ENCODE assay signal across 8 mouse cellular contexts in genomic region chr2:71629301-71630142, GRCm38 (mm10).
A peak's percentile ranks its signal among the peaks of the same experiment; 100 is the strongest.
DNase-seq lines count a peak whose midpoint lies in the region; ATAC-seq and TF ChIP-seq lines count a peak whose summit lies in the region.

No protein-coding gene starts in this region.

- peak; percentile 13 for ATAC-seq in hindbrain, embryonic 16.5 days
- no peak for ATAC-seq in liver, embryonic 13.5 days (ENCODE audit: low read depth)

- peak; percentile 6 to 15 for DNase-seq in cerebellum, adult 2 months
- DNase-seq in cerebellum, adult 11 months = no peak
- DNase-seq in forebrain, embryonic 10.5 days (ENCODE audit: extremely low spot score, low spot score) = peak; percentile 61
- no peak for DNase-seq in liver, embryonic 13.5 days
- peak; percentile 69 for DNase-seq in retina, embryonic 14.5 days (ENCODE audit: low spot score)
- no peak for DNase-seq in urinary bladder, postnatal 10 days (ENCODE audit: low spot score)

- no peak for TF ChIP-seq POLR2A in cerebellum, adult 2 months (IDR thresholded peaks at IDR 0.05; ENCODE audit: borderline replicate concordance, insufficient read depth, low read length)

- no peak overlapping the region for H3ac ChIP-seq in C2C12 (ENCODE audit: control insufficient read depth, insufficient read length, low read depth)

- H3K4me1 ChIP-seq in cerebellum, adult 2 months (ENCODE audit: control insufficient read depth, insufficient read depth, low read length) = 0 out of 2 replicates have a peak, but pooled peaks cover 4% of the 10 kb centered on the region
- H3K4me1 ChIP-seq in forebrain, embryonic 10.5 days = peaks cover 55% of the 10 kb centered on the region
- peaks cover 40% of the 10 kb centered on the region for H3K4me1 ChIP-seq in hindbrain, embryonic 16.5 days (ENCODE audit: control insufficient read depth, insufficient read depth, low read depth, low read length)
- H3K4me1 ChIP-seq in liver, embryonic 13.5 days (replicated peaks) = peaks cover 20% of the 10 kb centered on the region

- H3K79me3 ChIP-seq in C2C12 (ENCODE audit: low read depth) = no peaks in the 10 kb centered on the region

- H3K36me3 ChIP-seq in C2C12 (ENCODE audit: control insufficient read depth, insufficient read depth) = no peaks in the 10 kb centered on the region
- H3K36me3 ChIP-seq in forebrain, embryonic 10.5 days (replicated peaks) = no peaks in the 10 kb centered on the region
- no peaks in the 10 kb centered on the region for H3K36me3 ChIP-seq in hindbrain, embryonic 16.5 days (ENCODE audit: control insufficient read depth, insufficient read depth, low read length)
- no peaks in the 10 kb centered on the region for H3K36me3 ChIP-seq in liver, embryonic 13.5 days

- no peaks in the 10 kb centered on the region for H3K79me2 ChIP-seq in C2C12 (ENCODE audit: control insufficient read depth, insufficient read depth)

- H3K9me3 ChIP-seq in forebrain, embryonic 10.5 days = no peaks in the 10 kb centered on the region
- H3K9me3 ChIP-seq in hindbrain, embryonic 16.5 days (ENCODE audit: control insufficient read depth, low read length) = no peaks in the 10 kb centered on the region
- H3K9me3 ChIP-seq in liver, embryonic 13.5 days (replicated peaks) = no peaks in the 10 kb centered on the region

- WGBS in cerebellum, adult 2 months = 2% methylated on average over 43 of the region's 43 CpGs
- under 1% methylated on average over 43 of the region's 43 CpGs for WGBS in forebrain, embryonic 10.5 days
- under 1% methylated on average over 43 of the region's 43 CpGs for WGBS in hindbrain, embryonic 16.5 days
- WGBS in liver, embryonic 13.5 days (ENCODE audit: insufficient replicate concordance) = 4% methylated on average over 43 of the region's 43 CpGs

- peak overlapping the region; percentile 67 for H3K9ac ChIP-seq in hindbrain, embryonic 16.5 days (ENCODE audit: low read depth, low read length)
- H3K9ac ChIP-seq in liver, embryonic 13.5 days = no peak overlapping the region

- no peaks in the 10 kb centered on the region; the same call in 1 of the 2 replicates for H3K27me3 ChIP-seq in cerebellum, adult 2 months (ENCODE audit: control insufficient read depth, insufficient read depth, low read length)
- H3K27me3 ChIP-seq in C2C12 (ENCODE audit: control insufficient read depth, insufficient read depth, insufficient read length) = no peaks in the 10 kb centered on the region
- peaks cover 66% of the 10 kb centered on the region for H3K27me3 ChIP-seq in forebrain, embryonic 10.5 days (ENCODE audit: poor library complexity, severe bottlenecking)
- H3K27me3 ChIP-seq in hindbrain, embryonic 16.5 days (replicated peaks; ENCODE audit: control insufficient read depth, insufficient read depth, low read length) = no peaks in the 10 kb centered on the region
- peaks cover 49% of the 10 kb centered on the region for H3K27me3 ChIP-seq in liver, embryonic 13.5 days

- peak overlapping the region; percentile 17 for H3K4me3 ChIP-seq in cerebellum, adult 2 months (replicated peaks; ENCODE audit: insufficient read depth, low read depth, low read length)
- H3K4me3 ChIP-seq in C2C12 (ENCODE audit: insufficient read depth, poor library complexity, severe bottlenecking) = no peak overlapping the region
- peak overlapping the region; percentile 53 for H3K4me3 ChIP-seq in forebrain, embryonic 10.5 days
- peak overlapping the region; percentile 43 for H3K4me3 ChIP-seq in hindbrain, embryonic 16.5 days (ENCODE audit: low read length)
- H3K4me3 ChIP-seq in liver, embryonic 13.5 days (replicated peaks) = peak overlapping the region; percentile 30

- TF ChIP-seq CTCF in cerebellum, adult 2 months (IDR thresholded peaks at IDR 0.05; ENCODE audit: borderline replicate concordance, insufficient read depth, low read depth, low read length) = no peak
- no peak for TF ChIP-seq CTCF in C2C12 (IDR thresholded peaks at IDR 0.05; ENCODE audit: control insufficient read depth, insufficient read depth, insufficient read length)

- H3K27ac ChIP-seq in cerebellum, adult 2 months (ENCODE audit: insufficient read depth, low read length) = no peak overlapping the region
- H3K27ac ChIP-seq in forebrain, embryonic 10.5 days = peak overlapping the region; percentile 79
- H3K27ac ChIP-seq in hindbrain, embryonic 16.5 days (ENCODE audit: low read depth, low read length) = peak overlapping the region; percentile 75
- H3K27ac ChIP-seq in liver, embryonic 13.5 days = no peak overlapping the region

- H3K4me2 ChIP-seq in hindbrain, embryonic 16.5 days (ENCODE audit: low read length) = peak overlapping the region; percentile 83
- peak overlapping the region; percentile 62 for H3K4me2 ChIP-seq in liver, embryonic 13.5 days

TF ChIP-seq in C2C12, 6 proteins besides CTCF, POLR2A, EP300 and RAD21:
- TF ChIP-seq USF1 (IDR thresholded peaks at IDR 0.05; ENCODE audit: low read depth) (no peak), MYOD1 (IDR thresholded peaks at IDR 0.05; ENCODE audit: control insufficient read depth, insufficient read length, low read depth) (peak; percentile 24), FOSL1 (IDR thresholded peaks at IDR 0.05; ENCODE audit: insufficient read depth, low read length, poor library complexity, severe bottlenecking) (no peak)

Comparison
In these comparisons a context has a peak if more than half of its experiments do, and no peak if none do; other contexts are left out.
1. DNase-seq: peak in cerebellum, adult 2 months (2 of 2), forebrain, embryonic 10.5 days (single experiment) and retina, embryonic 14.5 days (single experiment); none in cerebellum, adult 11 months (single experiment), liver, embryonic 13.5 days (single experiment) and urinary bladder, postnatal 10 days (single experiment).
2. H3K27ac ChIP-seq: peak in forebrain, embryonic 10.5 days (single experiment) and hindbrain, embryonic 16.5 days (single experiment); none in cerebellum, adult 2 months (single experiment) and liver, embryonic 13.5 days (single experiment).